Mouse (Mus musculus): ENCODE results near the gene Mbd3. TPM values are rescaled to one million over a fixed set of nuclear protein-coding genes. Genes with fewer than 3 reads are reported as not detected.
A peak's percentile ranks its signal among the peaks of the same experiment; 100 is the strongest.
"Not testable (repeated sequence)": the region's sequence is repeated elsewhere in the genome, so short reads cannot be mapped to it uniquely, and the experiment has no call there.

The Mbd3 gene
- polyA plus RNA-seq, 1 experiment = not detected

DNA sequence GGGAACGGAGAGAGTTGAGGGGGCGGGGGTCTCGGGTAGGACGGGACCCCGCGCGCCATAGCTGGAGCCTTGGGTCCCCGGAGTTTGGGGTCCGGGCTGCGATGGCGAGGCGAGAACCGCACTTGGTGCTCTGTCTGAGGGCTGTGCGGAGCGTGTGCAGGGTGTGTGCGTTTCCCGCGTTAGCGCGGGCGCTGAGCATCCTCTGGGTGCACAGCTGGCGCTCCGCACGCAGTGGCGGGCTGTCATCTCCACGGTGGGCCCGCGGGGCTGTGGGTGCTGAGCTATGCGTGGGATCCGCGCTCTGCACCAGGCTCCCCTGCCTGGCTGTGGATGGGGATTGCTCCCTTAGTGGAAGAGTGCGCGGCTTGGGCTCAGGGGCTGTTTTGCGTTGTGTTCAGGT, 42.6 kb downstream of the Mbd3 start:
- TF ChIP-seq CTCF (IDR thresholded peaks at IDR 0.05; ENCODE audit: insufficient read depth, low read depth, low read length) (no peak), POLR2A (IDR thresholded peaks at IDR 0.05; ENCODE audit: insufficient read depth, low read depth, low read length) (0 out of 2 replicates have a peak, but pooled peaks have one; percentile 1)
- WGBS = 2% methylated on average over 34 of the region's 34 CpGs
- H3K27ac ChIP-seq (ENCODE audit: insufficient read depth, low read depth, low read length) = no peak overlapping the region
- H3K4me3 ChIP-seq (ENCODE audit: insufficient read depth, low read depth, low read length) = peak overlapping the region; percentile 46
- H3K4me1 ChIP-seq (ENCODE audit: control insufficient read depth, insufficient read depth, low read length) = peaks cover 28% of the 10 kb centered on the region

DNA sequence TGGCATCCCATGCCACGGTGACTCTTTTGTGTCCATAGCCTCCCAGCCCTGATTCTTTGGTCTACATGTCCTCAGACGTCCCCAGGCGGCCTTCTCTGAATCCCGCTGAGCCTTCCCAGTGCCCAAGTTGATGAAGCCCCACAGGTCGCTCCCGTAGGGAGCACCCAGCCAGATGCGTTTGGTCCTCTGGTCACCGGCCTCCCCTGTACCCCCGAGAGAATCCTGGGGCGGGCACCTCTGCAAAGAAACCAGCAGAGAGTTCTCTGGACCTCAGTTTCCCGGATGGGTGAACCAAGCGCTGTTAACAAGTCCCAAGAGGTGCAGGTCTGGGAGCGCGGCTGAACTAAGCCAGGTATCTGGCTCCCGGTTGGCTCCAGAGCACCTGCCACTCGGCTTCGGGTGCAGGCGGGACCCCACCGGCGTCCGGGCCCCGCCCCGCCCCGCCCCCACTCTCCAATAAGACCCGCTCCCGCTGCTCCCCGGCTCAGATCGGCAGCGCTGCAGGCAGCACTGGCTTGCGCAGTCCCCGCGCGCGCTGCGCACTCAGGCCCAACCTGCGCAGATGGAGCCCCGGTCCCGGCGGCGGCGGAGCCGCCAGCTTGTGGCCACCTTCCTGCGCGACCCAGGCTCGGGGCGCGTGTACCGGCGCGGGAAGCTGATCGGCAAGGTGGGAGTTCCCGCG, 43.2 kb downstream of the Mbd3 start, which contains the start of gene Plk5:
Gene Plk5, plus strand, starts transcription at position 459 of the 682 bp plus-strand sequence.
- peak within 1 kb of the TSS; percentile 46 for H3K4me3 ChIP-seq (ENCODE audit: insufficient read depth, low read depth, low read length)
- no peak within 1 kb of the TSS for H3K27ac ChIP-seq (ENCODE audit: insufficient read depth, low read depth, low read length)
- 2% methylated on average over 53 of the region's 53 CpGs for WGBS
- H3K4me1 ChIP-seq (ENCODE audit: control insufficient read depth, insufficient read depth, low read length) = peaks cover 28% of the 10 kb centered on the region
- TF ChIP-seq CTCF (IDR thresholded peaks at IDR 0.05; ENCODE audit: insufficient read depth, low read depth, low read length) = no peak
- TF ChIP-seq POLR2A (IDR thresholded peaks at IDR 0.05; ENCODE audit: insufficient read depth, low read depth, low read length) = 0 out of 2 replicates have a peak, but pooled peaks have one; percentile 10

- WGBS = 27% methylated on average over 9 of the region's 9 CpGs
These were observed 43.9 kb downstream of the Mbd3 start for GRCm38 (mm10) chr10:80355431-80355830.

DNA sequence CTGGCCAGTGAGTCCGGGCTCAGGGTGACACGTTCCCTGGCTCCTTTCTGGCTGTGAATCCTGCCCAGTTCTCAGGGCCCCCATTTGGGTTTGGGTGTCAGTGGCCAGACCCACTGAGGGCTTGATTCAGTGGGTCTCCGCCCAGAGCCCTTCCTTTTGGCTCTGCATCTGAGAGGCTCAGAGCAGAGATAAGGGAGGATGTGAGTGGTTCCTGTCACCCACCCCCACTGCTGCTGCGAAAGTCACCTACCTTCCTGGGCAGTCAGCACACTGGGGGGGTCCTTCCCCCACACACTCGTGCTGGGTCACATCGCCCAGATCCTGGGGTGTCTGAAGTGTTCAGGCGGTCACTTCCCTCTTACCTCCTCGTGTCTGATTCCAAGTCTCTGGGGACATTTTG, 46.6 kb downstream of the Mbd3 start:
- Histone ChIP-seq H3K4me3 (ENCODE audit: insufficient read depth, low read depth, low read length) (no peak overlapping the region), H3K27ac (ENCODE audit: insufficient read depth, low read depth, low read length) (no peak overlapping the region), H3K4me1 (ENCODE audit: control insufficient read depth, insufficient read depth, low read length) (peaks cover 34% of the 10 kb centered on the region)
- TF ChIP-seq CTCF (IDR thresholded peaks at IDR 0.05; ENCODE audit: insufficient read depth, low read depth, low read length) = no peak
- no peak for TF ChIP-seq POLR2A (IDR thresholded peaks at IDR 0.05; ENCODE audit: insufficient read depth, low read depth, low read length)
- WGBS = 78% methylated on average over 8 of the region's 8 CpGs

More at GRCm38 (mm10) chr10:80355431-80355830, 43.9 kb downstream of the Mbd3 start:
- Histone ChIP-seq H3K4me3 (ENCODE audit: insufficient read depth, low read depth, low read length) (no peak overlapping the region), H3K4me1 (ENCODE audit: control insufficient read depth, insufficient read depth, low read length) (peaks cover 28% of the 10 kb centered on the region), H3K27ac (ENCODE audit: insufficient read depth, low read depth, low read length) (no peak overlapping the region)
- no peak for TF ChIP-seq CTCF (IDR thresholded peaks at IDR 0.05; ENCODE audit: insufficient read depth, low read depth, low read length)
- TF ChIP-seq POLR2A (IDR thresholded peaks at IDR 0.05; ENCODE audit: insufficient read depth, low read depth, low read length) = no peak

- TF ChIP-seq POLR2A (IDR thresholded peaks at IDR 0.05; ENCODE audit: insufficient read depth, low read depth, low read length) (no peak), CTCF (IDR thresholded peaks at IDR 0.05; ENCODE audit: insufficient read depth, low read depth, low read length) (no peak)
- Histone ChIP-seq H3K4me3 (ENCODE audit: insufficient read depth, low read depth, low read length) (no peak overlapping the region), H3K27ac (ENCODE audit: insufficient read depth, low read depth, low read length) (no peak overlapping the region), H3K4me1 (ENCODE audit: control insufficient read depth, insufficient read depth, low read length) (peaks cover 31% of the 10 kb centered on the region)
- WGBS = 36% methylated on average over 11 of the region's 11 CpGs
These were observed 47.5 kb downstream of the Mbd3 start for GRCm38 (mm10) chr10:80351896-80352295.

GRCm38 (mm10) chr10:80350292-80350691, 49.1 kb downstream of the Mbd3 start:
- no peak for TF ChIP-seq POLR2A (IDR thresholded peaks at IDR 0.05; ENCODE audit: insufficient read depth, low read depth, low read length)
- peak; percentile 86 for TF ChIP-seq CTCF (IDR thresholded peaks at IDR 0.05; ENCODE audit: insufficient read depth, low read depth, low read length)
- H3K4me3 ChIP-seq (ENCODE audit: insufficient read depth, low read depth, low read length) = no peak overlapping the region
- 7% methylated on average over 7 of the region's 7 CpGs for WGBS
- no peak overlapping the region for H3K27ac ChIP-seq (ENCODE audit: insufficient read depth, low read depth, low read length)
- peaks cover 18% of the 10 kb centered on the region for H3K4me1 ChIP-seq (ENCODE audit: control insufficient read depth, insufficient read depth, low read length)

- H3K27ac ChIP-seq (ENCODE audit: insufficient read depth, low read depth, low read length) = no peak overlapping the region
- TF ChIP-seq POLR2A (IDR thresholded peaks at IDR 0.05; ENCODE audit: insufficient read depth, low read depth, low read length) (no peak), CTCF (IDR thresholded peaks at IDR 0.05; ENCODE audit: insufficient read depth, low read depth, low read length) (no peak)
- 20% methylated on average over 26 of the region's 26 CpGs for WGBS
- peaks cover 27% of the 10 kb centered on the region for H3K4me1 ChIP-seq (ENCODE audit: control insufficient read depth, insufficient read depth, low read length)
- no peak overlapping the region for H3K4me3 ChIP-seq (ENCODE audit: insufficient read depth, low read depth, low read length)
These were observed 50.4 kb downstream of the Mbd3 start for GRCm38 (mm10) chr10:80348981-80349380.

- TF ChIP-seq POLR2A (IDR thresholded peaks at IDR 0.05; ENCODE audit: insufficient read depth, low read depth, low read length) (no peak), CTCF (IDR thresholded peaks at IDR 0.05; ENCODE audit: insufficient read depth, low read depth, low read length) (peak; percentile 67)
- Histone ChIP-seq H3K27ac (ENCODE audit: insufficient read depth, low read depth, low read length) (no peak within 1 kb of the TSS), H3K4me3 (ENCODE audit: insufficient read depth, low read depth, low read length) (peak within 1 kb of the TSS; percentile 22), H3K4me1 (ENCODE audit: control insufficient read depth, insufficient read depth, low read length) (peaks cover 32% of the 10 kb centered on the region)
- WGBS = 1% methylated on average over 42 of the region's 42 CpGs
These were observed 51.0 kb downstream of the Mbd3 start, which contains the start of gene Adamtsl5 for GRCm38 (mm10) chr10:80348244-80348781. Adamtsl5 (minus strand) TSS chr10:80348412.

GRCm38 (mm10) chr10:80347514-80347967, 51.8 kb downstream of the Mbd3 start:
- Histone ChIP-seq H3K4me1 (ENCODE audit: control insufficient read depth, insufficient read depth, low read length) (peaks cover 38% of the 10 kb centered on the region), H3K27ac (ENCODE audit: insufficient read depth, low read depth, low read length) (no peak overlapping the region), H3K4me3 (ENCODE audit: insufficient read depth, low read depth, low read length) (peak overlapping the region; percentile 22; the same call in 1 of the 2 replicates)
- WGBS = 10% methylated on average over 17 of the region's 17 CpGs
- TF ChIP-seq POLR2A (IDR thresholded peaks at IDR 0.05; ENCODE audit: insufficient read depth, low read depth, low read length) (no peak), CTCF (IDR thresholded peaks at IDR 0.05; ENCODE audit: insufficient read depth, low read depth, low read length) (no peak)

- peaks cover 48% of the 10 kb centered on the region for H3K4me1 ChIP-seq (ENCODE audit: control insufficient read depth, insufficient read depth, low read length)
- not testable (repeated sequence) for H3K27ac ChIP-seq (ENCODE audit: insufficient read depth, low read depth, low read length); H3K4me3 ChIP-seq (ENCODE audit: insufficient read depth, low read depth, low read length)
- 89% methylated on average over 6 of the region's 6 CpGs for WGBS
These were observed 53.4 kb downstream of the Mbd3 start for GRCm38 (mm10) chr10:80345929-80346328.
